Mouse (Mus musculus): ENCODE data around the gene Parm1.
A peak's percentile ranks its signal among the peaks of the same experiment; 100 is the strongest.

The Parm1 gene

DNA sequence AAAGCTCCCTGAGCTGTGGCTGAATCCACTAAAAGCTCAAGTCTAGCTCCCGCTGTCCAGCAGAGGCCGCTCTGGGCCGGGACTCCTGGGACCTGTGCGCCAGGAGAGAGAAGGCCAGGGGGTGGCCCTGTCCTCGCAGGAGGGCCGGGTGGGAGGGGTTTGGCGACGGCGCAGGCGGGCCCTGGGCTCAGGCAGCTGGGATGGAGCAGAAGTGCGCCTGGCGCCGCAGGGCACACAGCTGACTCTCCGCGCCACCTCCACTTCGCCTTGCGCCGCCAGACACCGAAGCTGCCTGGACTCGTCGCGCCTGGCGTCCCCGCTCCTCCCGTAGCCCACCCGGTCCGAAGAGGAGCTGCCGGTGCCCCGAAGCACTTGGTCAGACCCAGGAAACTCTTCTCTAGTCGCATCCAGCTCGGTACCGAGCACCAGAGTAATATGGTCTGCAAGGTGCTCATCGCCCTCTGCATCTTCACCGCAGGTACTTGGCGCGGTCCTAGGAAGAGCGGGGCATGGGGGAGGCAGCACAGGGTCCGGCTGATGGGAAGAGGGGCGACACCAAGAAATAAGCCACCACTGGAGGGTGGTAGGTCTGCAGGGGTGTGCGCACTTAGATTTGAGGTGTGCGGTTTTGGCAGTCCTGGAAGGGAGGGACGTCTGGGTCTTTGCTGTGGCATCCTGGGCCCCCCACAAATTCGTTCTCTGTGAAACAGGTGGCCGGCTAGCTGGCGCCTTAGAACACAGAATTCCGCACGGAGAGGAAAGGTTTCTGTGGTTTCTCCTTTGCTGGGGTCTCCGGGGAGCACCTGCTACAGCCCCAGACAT is at the start of gene Parm1:
TSS of gene Parm1 (plus strand) at position 136 of the 822 bp plus-strand sequence.
- DNase-seq (ENCODE audit: low spot score) = peak; percentile 42

DNA sequence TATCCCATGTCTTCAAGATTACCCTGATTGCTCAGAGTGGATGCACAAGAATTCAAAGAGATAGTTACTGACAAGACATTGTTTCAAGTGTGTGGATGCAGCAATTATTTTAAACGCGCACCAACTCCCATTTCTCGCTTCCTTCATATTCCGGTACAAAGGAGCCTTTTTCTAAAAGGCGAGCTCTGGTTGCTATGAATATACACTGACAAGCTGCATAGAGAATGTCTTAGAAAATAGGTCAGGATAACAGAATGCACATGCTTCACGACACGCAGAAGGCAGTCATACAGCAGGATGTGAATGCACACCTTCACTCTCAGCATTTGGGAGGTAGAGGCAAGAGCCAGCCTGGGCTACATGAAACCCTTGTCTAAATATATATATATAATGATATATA is 42.2 kb upstream of the Parm1 start:
- DNase-seq (ENCODE audit: low spot score) = no peak

DNA sequence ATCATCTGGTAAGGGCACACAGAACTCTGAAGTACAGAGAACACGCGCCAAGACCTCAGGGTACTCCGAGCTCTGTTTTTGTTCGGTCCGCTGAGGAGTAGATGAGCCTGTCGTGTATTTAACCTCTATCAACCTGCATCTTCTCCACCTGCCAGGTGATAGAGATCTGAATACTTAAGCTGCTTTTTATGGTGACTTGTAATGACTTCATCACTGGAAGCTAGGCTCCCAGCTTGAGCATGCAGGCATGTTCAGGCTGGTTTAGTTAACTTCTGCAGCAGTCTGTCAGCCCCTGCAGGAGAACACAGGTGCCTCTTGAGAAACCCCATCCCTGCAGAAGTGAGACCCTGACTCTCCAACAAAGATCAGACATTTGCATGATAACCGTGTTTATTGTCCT is 40.6 kb upstream of the Parm1 start:
- no peak for DNase-seq (ENCODE audit: low spot score)

DNA sequence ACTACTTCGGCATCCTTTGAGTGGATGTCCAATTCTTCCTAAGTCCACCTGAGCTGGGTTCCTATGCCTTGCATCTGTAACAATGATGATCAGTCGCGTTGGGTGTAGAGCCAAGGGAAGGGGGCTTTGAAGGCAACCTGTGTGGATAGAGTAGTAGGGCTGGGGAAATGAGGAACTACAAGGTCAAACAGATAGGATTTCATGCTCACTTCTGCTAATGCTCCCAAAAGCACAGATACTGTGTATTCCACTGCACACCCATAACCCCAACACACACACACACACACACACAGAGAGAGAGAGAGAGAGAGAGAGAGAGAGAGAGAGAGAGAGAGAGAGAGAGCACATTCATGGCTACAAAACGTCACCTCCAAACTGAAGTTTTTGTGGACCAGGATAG is 38.7 kb upstream of the Parm1 start:
- DNase-seq (ENCODE audit: low spot score) = no peak

DNA sequence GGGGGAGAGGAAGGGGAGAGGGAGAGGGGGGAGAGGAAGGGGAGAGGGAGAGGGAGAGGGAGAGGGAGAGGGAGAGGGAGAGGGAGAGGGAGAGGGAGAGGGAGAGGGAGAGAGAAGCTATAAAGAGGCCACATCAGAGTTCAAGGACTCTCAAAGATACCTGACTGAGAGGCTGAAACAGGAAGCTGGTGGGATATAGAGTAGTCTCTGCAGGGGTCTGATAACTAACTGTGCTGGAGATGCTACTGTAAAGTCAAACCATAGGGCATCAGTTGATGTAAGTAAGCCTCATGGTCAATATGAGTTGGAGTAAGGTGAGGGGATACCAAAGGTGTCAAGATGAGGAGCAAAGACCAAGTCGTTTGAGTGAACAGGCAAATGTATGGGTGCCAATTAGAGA is 37.3 kb upstream of the Parm1 start:
- DNase-seq (ENCODE audit: low spot score) = no peak

DNA sequence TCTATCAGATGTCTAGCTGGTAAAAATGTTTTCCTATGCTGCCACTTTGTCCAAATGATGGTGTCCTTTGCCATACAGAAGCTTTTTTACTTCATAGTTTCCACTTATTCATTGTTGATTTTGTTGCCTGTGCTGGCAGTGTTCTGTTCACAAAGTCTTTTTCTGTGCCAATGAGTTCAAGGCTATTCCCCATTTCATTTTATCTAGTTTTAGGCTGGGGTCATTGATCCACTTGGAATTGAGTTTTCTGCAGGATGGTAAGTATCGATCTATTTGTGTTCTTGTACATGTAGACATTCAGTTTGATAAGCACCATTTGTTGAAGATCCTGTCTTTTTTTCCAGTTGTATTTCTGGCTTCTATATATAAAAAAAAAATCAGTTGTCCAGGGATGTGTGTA is 33.1 kb upstream of the Parm1 start:
- no peak for DNase-seq (ENCODE audit: low spot score)

DNA sequence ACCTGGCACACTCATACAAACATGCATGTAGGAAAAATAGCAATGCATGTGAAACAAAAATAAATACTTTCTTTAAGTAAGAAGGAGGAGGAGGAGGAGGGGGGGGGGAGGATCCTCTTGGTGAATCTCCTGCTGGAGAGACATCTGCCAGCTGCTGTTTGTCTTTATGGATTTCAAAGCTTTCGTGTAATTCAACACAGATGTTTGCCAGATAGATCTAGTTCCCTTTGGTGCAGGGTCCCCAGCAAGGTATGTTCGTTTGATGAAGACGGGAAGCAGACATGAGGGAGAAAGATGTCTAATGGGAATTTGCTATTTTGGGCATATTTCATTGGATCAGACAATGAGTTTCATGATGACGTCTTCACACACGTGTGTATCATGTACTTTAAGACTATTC is 23.0 kb upstream of the Parm1 start:
- DNase-seq (ENCODE audit: low spot score) = no peak

DNA sequence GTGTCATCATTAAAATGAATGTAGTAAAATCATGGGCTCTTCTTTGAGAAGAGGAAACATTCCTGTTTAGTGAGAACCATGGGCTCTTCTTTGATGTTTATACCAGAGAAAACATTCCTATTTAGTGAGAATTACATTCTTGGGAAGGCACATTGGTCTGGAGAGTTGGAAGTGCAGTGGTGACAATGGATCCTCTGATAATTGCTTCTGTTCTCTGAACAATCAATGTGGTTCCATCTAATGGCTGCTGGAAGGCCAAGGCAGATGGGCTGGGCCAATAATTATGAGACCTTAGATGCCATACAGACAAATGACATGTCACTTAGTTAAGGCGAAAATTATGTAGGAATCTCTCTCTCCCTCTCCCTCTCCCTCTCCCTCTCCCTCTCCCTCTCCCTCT is 16.1 kb upstream of the Parm1 start:
- no peak for DNase-seq (ENCODE audit: low spot score)

DNA sequence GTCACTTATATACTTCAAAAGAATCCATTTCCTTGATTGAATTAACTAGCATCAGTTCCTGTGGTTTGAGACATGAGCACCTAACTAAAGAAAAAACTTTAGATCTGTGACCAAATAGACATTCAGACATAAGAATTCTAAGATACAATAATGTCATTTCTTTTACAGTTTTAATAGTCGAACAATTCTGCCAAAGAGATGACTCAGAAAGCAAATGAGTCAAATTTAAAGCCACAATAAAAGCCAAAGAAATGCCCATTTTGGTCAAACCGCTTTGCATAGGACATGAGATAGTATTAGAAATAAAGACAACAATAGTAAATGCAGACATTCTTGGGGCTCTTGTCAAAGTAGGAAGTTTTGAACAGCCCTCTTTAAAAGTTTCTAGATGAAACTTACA is 15.0 kb upstream of the Parm1 start:
- no peak for DNase-seq (ENCODE audit: low spot score)

DNA sequence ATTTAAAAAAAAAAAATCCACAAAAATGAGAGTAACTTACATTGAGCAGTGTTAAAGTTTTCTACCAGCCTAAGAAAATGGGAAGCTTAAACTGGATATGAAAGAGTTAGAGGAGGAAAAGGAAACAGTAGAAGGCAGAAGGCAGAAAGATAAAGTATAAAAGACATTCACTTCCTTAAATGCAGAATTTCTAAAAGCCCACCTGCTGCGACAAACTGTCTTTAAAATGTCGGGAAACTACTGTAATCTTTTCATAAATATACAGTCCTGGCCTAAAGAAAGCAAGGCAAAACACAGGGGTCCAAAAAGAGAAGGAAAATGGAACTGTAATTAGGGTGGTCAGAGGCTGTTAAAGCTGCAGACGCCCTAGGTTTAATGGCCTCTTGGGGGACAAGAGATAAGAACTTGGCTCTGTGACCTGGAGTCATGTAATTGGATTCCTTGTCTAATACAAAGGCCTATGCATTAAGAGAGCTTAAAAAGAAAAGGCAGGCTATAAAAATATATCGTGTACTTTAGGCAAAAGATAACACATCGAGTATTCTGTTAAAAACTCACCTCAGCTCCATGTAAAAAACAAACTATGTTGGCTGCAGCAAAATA is 13.0 kb upstream of the Parm1 start:
- no peak for DNase-seq (ENCODE audit: low spot score)

DNA sequence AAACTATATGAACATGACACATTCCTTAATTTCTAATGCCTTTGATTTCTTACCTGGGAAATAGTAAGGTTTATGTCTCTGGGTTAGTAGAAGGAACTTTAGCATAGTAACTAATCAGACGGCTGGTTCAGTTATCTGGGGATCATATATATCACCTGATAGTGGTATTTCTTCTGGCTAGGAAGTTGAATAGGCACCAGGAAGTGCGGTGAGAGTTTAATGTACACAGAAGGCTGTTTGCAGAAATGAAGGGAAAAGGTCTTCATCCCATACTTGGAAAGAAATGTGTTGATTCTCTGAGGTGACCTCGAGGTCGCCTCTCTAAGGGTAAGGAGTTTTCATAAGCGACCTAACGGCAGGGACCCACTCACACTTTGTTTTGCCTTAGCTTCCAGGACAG is 338 bp upstream of the Parm1 start:
- no peak for DNase-seq (ENCODE audit: low spot score)

DNA sequence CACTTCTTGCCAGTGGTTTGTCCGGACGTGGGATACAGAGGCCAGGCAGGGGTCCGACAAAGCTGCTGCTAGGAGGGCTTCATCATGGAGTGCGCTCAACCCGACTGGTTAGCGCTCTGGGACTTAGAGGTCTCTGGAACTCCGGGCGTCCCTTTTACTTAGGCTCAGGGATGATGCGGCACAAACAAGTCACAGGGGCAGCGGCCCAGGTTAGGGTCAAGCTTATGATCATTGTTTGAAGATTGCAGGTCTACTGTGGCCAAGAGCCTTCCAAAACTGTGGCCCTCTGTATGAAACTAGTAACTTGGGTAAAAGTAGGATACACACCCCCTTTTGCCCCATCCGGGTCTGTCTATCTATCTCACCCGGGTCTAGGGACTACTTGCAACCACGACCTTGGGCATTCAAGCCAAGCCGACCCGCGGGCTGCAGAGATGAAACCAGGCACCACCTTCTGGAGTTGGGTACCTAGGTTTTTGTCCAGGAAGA is 931 bp downstream of the Parm1 start:
- DNase-seq (ENCODE audit: low spot score) = no peak

DNA sequence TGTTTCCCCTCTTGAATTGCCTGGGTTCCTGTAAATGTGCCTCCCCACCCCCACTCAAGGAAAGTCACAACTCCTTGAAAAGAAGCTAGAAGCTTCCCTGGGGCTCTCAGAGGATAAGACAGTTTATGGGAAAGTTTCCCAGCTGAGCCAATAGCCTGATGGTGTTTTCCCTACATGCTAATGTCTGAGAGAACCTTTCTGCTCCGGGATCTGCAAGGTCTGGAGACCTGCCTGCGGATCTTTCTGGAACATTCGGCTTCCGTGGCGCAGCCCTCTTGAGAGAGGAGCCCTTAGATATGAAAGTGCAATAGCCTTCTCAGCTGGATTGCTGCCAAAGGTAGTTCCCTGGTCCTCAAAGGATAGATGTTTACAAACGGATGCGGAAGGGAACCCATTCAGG is 1.5 kb downstream of the Parm1 start:
- DNase-seq (ENCODE audit: low spot score) = no peak

DNA sequence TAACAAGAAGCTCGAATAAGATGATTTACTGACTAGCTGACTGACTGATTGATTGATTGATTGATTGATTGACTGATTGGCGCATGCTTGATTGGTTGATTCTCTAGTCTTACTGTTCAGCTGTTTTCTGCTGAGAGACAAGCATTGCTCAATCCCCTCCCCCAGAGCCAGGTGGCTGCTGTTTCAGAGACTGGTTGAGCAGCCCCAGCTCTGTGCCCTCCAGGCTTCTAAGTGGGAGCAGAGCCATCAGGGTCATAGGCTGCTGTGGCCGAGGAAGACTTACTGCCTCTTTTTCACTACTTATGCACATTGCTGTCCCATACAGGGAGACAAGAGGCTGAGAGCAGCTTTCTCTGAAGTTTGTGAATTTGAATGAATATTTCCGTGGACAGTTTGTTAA is 2.1 kb downstream of the Parm1 start:
- DNase-seq (ENCODE audit: low spot score) = no peak

DNA sequence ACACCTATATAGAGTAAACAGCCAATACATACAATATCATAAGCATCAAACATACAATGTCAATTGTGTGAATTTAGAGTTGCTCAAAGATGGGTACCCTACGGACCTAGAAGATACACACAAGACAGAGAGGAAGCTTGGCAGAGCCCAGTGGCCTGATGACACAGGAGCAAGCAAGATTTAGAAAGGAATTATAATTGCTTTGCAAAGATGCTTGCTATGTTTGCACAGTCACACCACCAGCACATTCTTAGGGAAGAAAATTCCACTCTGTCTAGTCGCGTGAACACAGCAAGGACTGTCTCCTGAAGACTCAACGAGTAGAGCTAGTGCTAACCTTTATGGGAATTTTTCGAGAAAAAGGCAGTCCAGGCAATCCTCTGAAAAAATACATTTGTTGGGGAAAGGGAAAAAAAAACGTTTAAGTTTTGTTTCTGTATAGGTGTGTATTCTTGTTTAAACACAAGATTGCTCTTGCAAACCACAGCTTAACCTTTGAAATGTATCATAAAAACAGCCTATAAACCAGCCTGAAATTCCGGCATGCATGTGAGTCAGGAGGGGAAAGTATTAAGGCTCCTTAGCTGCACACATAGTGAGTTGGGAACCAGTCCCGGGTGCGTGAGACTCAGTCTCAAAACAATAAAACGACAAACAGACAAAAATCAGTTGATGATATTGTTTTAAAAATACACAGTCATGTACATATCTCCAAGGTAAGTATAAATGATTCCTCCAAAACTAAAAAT is 15.5 kb downstream of the Parm1 start:
- DNase-seq (ENCODE audit: low spot score) = no peak

DNA sequence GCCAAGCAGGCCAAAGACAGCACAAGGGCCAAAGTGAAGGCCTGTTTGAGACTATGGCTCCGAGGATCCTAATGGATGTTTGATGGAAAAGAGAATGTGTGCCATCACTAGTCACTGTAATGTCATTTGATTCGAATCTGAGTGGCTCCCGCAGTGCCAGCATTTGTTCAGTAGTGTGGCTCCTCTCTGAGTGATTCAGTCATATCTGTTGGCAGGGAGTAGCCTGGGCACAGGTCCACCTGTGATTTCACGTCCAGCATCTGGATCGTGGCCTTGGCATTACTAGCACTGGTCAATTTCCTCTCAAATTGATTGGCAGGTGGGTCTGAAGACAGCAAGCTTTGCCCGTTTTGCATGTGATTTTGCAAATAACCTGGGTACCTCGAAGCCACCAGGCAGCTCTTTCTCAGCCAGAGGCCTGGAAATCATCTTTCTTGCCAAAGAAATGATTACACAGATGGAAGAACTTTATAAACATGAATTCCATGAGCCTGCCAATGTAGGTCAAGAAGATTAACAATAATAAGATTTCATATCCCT is 41.7 kb downstream of the Parm1 start:
- DNase-seq (ENCODE audit: low spot score) = no peak

DNA sequence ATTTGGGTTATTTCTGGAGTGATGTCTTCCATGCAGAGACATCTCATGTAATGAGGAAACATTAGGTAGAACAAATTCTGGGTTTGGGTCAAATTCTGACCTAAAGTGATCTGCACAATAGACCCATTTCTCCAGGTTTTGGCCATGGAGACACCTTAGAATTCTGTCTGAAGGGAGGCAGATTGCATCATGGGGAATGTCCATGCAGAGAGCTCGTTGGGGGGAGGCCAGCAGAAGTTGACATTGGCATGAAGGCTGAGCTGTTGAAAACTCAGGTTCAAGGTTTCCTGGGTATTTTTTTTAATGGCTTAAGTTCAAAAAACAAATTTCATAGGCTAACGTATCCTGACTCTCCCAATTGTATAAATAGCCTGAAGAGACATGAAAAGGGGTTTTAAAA is 42.3 kb downstream of the Parm1 start:
- no peak for DNase-seq (ENCODE audit: low spot score)

DNA sequence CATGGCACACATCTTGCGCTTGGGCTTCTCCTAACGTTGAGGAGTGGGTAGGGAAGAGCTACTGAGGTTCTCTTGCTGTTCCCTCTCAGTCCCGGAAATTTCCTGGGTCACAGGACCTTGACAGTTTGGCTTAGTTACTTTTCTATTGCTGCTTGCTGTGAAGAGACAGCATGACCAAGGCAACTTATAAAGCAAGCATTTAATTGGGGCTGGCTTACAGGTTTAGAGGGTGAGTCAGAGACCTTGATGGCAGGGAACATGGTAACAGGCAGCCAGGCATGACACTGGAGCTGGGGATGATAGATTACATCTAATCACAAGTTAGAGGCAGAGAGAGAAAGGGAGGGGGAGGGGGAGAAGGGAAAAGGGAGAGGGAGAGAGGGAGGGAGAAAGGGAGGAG is 44.0 kb downstream of the Parm1 start:
- DNase-seq (ENCODE audit: low spot score) = no peak

DNA sequence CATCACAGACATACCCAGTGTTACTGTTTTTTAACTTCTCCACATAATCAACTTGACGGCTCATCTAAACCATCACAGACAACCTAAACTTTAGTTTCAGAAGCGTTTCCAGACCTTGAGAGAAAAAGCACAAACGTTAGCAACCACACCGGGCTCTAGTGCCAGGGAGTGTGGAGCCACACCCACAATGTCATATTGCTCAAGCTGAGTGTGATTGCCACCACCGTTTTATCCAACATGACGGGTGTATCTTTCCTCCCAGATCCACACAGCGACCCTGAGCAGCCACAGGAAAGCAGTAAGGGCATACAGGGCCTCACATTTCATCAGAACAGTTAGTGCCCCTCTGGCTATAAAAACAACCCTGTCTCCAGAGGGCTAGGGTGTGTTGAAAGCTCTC is 45.1 kb downstream of the Parm1 start:
- DNase-seq (ENCODE audit: low spot score) = no peak

DNA sequence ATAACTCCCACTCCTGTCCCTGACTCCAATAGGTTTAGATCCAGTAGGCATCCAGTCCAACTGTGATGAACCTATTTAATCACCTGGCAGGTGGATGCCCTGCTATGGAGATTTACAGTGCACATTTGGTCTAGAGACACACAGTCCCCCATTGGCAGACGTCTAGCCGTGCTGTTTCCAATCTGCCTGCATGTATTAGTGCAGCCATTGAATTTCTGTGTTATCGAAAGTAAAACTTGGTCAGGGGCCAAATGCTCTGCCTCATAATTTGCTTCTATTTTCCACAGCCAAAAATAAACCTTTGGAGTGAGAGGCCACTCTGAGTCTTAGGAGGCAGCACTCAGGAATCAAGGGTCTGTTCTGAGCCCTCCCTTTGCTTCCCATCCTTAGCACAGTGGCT is 46.6 kb downstream of the Parm1 start:
- no peak for DNase-seq (ENCODE audit: low spot score)

DNA sequence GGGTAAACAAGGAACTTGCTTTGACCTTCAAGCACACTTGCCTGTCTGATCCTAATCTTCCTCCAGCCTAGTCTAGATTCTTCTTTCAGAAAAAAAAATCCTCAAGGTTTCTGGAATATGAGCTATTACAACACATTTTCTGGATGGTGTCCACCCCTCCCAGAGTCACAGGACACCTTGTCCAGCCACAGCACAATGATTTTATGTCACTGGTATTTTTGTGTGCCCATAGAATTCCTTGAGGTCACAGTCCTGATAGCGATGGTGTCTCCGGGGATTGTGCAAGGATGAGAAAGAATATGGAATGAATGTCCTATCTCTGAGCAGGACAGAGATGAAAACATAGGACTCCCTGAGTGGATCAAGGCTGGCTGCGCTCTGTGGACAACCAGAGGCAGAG is 48.0 kb downstream of the Parm1 start:
- DNase-seq (ENCODE audit: low spot score) = no peak

DNA sequence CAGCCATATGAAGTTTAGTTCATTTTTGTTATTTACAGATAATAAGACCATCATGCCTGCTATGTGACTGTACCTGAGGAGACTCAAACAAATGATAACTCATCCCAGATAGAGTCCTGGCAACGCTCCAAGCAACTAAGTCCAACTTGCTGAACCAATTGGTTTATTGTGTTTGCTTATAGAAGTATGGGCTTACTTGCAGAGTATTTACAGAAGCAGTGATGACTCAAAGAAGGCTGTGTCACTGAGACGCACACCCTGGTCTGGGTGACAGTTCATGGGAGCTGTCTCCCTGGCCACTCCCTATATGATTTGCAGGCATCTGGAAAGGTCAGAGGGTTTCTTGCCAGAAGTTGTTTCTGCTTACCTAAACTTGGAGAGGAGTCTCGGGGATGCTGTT is 49.2 kb downstream of the Parm1 start:
- no peak for DNase-seq (ENCODE audit: low spot score)

DNA sequence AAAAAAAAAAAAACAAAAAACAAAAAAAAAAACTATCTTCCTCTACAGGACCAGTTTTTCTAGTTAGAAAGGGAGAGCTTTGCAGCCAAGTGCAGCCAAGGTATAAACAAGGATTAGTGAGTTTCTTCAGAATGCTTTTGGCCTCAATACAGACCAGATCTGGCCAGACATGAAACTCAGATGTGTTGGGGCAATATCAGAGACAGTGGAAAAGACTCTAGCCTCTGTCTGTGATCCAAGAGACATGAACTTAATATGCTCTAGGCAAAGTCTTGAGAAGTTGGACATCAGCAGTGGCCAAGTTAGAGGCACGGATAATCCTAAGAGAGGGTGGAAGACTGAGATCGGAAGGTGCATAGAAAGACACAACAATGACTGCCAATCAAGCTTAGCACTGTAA is 56.8 kb downstream of the Parm1 start:
- no peak for DNase-seq (ENCODE audit: low spot score)

Data from layer of hippocampus, adult 9-10 months (tissue).